Mouse (Mus musculus) cerebellum, adult 18-20 months (tissue): ENCODE results near the gene Sgsm2.

Experiments used
- DNase-seq, 2 experiments: peaks; one replicate each; pipeline ENCODE4 v3.0.0; 2021

Gene Sgsm2

DNA sequence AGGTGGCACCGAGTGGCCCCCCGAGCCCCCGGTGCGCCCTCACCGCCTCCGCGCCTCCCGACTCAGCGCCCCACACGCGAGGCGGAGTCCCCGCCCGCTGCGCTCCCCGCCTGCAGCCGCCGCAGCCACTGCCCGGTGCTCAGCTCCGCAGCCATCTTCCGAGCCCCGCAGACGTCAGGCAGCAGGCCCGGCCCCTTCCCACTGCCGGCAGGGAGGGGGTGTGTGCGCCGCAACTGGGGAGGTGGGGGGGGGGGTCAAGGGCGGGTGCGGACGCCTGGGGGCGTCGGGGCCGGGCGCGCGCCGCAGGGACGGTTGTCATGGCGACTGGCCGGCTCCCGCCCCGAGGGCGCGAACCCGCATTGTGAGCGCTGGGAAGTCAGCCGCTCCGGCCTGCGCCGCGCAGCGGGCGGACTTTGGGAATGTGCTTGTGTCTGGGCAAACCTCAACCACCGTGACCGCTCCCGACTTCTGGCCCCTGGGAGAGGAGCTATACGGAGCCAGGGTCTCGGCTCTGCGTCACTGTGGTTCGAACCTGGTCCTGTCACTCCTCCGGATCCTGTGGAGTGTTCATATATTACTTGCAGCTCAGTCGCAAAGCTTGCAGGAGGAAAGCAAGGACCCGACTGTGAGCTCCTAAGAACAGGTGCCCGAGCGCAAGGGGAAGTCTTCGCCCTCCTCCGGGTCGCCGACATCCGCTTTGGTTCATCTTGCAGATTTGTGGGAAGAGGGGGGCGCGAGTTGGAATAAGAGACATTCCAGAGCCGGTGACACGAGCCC, at the start of gene Sgsm2:
Sgsm2 (minus strand) TSS at position 160 of the 777 bp plus-strand sequence.
- peak in 1 of 2 experiments; percentile 52 for DNase-seq

DNA sequence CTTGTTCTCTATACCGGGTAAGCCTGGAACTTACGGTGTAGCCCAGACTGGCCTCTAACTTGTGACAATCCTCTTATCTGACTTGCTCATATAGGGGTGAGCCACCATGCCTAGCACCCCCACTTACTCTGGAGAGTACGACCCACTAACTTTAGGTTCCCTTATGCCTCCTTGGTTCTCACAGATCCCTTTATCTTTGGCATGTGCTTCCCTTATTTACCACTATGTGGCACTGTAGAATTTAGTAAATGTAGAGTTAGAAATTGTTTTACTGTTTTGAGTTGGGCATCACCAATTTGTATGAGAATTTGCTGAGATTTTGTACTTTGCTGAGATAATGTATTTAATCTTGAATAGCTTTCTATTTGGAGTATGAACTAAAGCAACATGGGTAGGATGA, 49.5 kb upstream of the Sgsm2 start:
- DNase-seq = peak; percentile 11 to 20

- DNase-seq = no peak
Measured at GRCm38 (mm10) chr11:74930391-74930790, 33.5 kb upstream of the Sgsm2 start.

GRCm38 (mm10) chr11:74929111-74929510, 32.3 kb upstream of the Sgsm2 start:
- DNase-seq = no peak

DNA sequence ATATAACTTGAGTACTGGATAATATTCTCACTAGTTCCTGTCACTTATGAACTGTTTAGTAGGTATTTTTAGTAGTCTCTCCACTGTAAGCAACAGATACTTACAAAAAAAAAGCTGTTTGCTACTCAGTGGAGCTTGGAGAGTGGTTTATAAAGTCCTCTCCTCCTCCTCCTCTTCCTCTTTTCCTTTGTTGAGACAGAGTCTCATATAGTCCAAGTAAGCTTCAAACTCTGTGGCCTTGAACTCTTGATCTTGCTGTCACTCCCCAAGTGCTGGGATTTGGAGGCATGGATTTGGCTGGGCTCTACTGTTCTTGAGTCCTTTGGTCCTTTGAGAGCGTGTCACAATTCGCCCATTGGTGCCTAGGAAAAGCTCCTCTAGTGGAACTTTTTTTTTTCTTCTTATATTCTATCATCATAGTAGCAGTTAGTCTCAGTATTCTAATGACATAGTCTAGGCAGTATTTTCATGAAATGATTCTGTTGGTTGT, 30.4 kb upstream of the Sgsm2 start:
- no peak for DNase-seq

GRCm38 (mm10) chr11:74926388-74927005, 29.6 kb upstream of the Sgsm2 start:
- no peak for DNase-seq

DNA sequence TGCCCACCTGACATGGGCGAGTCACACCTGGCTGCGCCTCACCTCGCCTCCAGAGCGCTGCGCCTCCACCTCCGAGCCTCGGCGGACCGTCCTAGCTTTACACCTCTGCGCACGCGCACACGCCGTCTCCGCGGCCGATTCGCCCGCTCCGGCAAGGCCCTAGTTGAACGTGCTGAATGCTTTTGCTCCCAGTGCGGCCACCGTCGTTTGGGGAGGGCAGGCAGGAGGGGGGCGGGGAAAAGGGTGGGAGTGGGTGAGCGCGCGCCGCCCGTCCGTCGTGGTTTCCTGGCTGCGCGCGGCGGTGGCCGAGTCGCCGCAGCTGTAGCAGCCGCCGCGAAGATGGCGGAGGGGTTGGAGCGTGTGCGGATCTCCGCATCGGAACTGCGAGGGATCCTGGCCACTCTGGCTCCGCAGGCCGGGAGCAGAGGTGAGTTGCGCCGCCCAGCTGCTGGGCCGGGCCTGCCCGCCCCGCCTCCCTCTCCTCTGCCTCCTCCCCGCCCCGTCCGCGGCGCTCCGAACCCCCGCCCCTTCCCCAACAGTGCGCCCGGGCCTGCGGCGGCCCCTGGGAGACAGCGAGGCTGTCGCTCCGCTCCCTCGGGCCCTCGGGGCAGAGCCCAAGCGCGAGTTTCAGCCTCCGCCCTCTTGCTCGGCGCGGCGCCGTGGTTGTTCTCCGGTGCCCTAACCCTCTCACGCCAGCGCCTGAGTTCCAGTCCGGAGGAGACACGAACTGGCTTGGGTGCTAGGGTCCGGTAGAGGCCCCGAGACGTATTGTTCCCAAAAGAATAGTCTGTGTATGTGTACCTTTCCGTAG, 28.9 kb upstream of the Sgsm2 start, which contains the start of the genes Smg6 and Srr:
Smg6 (plus strand) TSS at position 247 of the 811 bp plus-strand sequence.
Srr (minus strand) TSS at position 372 of the 811 bp plus-strand sequence.
- peak; percentile 94 to 95 for DNase-seq

GRCm38 (mm10) chr11:74924149-74924548, 27.3 kb upstream of the Sgsm2 start:
- DNase-seq = peak; percentile 30 to 36

DNA sequence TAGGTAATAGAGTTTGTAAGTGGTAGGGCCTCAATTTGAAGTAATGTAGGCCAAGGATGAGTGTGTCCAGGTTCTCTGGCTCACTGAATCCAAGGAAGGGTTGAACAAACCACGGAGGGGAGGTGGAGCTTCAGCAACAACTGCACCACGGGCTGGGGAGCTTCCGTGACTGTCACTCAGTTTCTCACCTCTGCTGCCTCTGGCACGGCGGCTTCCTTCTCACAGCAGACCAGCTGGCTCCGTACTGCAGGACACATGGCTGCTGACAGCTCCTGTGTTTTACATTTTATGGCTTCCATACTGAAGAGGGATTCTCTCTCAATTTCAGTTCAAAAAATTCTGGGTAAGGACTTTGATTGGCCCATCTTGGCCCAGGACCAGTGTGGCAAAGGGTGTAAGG, 22.4 kb upstream of the Sgsm2 start:
- no peak for DNase-seq

DNA sequence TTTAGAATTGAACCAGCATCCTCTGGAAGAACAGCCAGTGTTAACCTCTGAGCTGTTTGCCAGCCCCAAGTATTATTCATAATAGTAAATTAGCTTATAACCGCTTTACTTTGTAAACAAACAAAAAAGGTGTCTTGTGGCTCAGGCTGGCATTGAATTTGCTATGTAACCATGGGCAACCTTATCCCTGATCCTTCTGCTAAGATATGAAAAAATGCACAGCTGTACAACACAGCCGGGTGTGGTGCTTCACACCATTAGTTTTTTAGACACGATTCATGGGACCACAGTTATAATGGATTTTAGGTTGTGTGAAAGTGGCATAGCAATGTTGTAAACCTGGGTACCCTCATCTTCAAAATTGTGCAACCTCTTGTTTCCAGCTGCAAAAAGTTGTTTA, 15.6 kb upstream of the Sgsm2 start:
- no peak for DNase-seq

GRCm38 (mm10) chr11:74909978-74910377, 13.1 kb upstream of the Sgsm2 start:
- no peak for DNase-seq

- no peak for DNase-seq
Measured at GRCm38 (mm10) chr11:74908618-74909399, 11.9 kb upstream of the Sgsm2 start.

DNA sequence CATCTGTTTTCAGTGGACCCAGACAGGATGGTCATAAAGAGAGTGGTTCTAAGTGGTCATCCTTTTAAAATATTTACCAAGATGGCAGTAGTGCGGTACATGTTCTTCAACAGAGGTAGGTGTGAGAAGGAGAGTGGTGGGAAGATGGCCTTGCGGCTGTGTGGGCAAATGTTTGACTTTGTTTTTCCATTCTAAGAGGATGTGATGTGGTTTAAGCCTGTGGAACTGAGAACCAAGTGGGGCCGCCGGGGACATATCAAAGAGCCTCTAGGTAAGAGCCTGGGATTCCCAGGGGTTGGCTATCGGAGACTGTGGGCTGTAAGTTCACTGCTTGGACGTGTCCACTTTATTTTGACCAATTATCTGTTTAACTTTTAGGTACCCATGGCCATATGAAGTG, 11.0 kb upstream of the Sgsm2 start:
- DNase-seq = no peak

DNA sequence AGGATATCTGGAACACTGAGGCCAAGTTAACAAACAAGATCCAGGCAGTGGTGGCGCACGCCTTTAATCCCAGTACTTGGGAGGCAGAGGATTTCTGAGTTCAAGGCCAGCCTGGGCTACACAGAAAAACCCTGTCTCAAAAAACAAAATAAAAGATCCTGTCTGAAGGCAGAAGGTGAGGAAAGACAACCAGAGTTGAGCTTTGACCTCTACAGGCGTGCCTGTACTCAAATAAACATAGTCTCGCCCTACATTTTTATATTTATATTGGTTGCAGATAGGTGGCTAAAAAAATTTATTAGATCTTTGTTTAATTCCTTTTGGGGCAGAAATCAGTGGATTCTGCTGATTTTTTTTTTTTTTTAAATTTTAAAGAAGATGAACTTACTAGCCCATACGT, 5.6 kb upstream of the Sgsm2 start:
- DNase-seq = no peak

DNA sequence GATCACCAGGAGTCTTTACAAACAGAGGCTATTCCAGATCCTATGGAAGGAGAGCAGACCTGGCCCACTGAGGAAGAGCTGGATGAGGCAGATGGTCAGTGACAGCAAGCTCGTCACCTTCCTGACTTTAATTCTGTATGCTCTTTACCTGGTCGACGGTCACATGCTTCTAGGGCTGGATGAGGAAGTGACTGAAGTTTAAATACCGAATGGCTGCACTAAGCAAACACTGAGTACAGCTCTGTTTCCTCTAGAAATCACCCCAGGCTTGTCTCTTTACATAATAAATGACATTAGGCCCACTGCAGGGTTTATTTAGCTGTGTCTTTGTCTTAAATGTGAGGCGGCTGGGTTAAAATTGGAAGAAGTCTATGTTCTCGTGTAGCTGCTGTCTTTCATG, 4.7 kb upstream of the Sgsm2 start:
- DNase-seq = no peak

- no peak for DNase-seq
Measured at GRCm38 (mm10) chr11:74898517-74898827, 1.6 kb upstream of the Sgsm2 start.

DNA sequence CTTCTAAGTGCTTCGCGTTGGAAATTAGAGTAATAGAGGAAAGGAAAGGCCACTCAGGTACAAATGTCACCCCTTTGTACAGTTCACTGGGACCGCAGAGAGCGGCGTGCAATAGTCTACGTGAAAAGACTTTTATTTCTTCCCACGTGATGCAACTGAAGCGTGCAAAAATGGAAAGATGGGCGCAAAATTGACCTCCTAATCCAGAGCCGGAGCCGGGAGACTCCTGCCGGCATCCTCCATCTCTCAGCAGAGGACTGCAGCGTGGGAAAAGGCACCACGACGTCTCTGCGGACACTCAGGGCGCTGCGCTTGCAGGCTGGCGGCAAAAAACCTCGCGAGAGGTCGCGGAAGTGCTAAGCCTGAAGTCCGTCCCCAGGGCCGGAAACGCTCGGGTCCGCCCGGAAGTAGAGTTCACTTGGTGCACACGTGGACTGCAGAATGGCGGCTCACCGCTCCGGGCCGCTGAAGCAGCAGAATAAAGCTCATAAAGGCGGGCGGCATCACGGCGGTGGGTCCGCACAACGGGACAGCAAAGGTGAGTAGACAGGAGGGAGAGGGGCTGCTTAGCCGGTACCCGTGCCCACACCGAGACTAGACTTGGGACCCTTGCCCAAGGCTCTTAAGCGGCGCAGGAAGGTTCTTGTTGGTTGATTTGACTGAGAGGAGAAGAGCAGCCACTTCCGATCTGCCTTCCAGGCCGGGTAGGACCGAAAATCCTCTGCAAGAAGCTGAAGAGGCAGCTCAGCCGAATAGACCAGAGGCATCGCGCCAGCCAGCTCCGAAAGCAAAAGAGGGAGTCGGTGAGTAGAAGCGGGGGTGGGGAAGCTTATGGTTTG, 1.0 kb upstream of the Sgsm2 start, which contains the start of gene Tsr1:
Tsr1 (plus strand) TSS at position 394 of the 839 bp plus-strand sequence.
- DNase-seq = peak; percentile 86 to 90

DNA sequence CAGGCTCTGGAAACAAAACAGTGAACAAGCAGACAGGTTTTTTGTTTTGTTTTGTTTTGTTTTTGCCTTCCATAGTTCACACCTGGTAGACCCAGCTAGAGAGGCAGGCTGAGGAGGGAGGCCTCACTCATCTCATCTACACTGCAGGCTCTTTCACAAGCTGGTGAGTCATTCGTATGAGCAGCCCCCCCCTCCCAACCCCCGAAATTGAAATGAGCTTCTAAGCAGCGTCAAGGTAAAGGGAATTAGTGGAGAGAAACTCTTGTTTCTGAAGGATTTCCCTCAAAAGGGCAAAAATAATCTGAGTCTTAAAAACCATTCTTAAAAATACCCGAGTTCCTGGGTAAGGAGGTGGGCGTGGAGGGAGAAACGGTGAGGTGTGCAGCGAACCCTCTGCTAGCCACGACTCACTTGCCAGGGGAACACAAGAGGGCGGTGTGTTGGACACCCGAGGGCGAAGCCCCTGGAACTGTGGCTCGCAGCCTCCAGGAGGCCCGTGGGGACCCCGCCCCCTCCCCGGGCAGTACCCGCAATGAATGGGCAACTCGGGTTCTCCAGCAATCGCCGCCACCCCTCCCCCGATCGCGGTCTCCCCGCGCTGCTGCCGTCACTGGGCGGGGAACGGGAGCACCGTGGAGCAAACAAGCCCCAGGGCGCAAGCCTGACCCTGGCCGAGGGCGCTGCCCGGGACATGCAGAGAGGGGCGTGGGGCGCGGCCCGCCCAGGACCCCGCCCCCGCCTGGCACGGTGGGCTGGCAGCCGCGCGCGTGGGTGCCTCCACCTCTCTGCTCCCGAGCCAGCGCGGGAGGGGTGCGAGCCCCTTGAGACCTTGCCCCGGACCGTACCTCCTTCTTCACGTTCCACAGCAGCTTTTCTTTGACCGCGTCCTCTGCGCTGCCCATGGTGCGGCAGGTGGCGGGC, 620 bp downstream of the Sgsm2 start:
- peak; percentile 52 to 66 for DNase-seq

GRCm38 (mm10) chr11:74894619-74895018, 2.2 kb downstream of the Sgsm2 start:
- DNase-seq = no peak

DNA sequence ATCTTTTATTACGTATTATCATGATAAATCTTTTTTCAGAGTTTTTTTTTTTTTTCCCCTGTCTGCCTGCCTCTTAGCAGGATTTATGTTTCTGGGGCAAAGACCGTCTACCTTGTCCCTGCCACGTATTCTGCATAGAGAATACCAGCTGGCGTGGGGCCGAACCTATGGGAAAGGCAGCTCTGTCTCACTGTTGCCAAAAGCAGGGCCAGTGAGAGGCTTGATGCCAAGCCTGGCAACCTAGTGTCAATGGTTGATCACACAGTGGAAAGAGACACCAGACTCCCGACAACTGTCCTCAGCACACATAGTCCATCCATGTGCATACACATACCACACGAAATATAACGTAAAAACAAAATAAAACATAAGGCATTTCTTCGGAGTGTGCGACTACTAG, 13.8 kb downstream of the Sgsm2 start:
- peak; percentile 73 to 76 for DNase-seq
